Mouse (Mus musculus): ENCODE measurements around the gene Zswim4.

Gene Zswim4

DNA sequence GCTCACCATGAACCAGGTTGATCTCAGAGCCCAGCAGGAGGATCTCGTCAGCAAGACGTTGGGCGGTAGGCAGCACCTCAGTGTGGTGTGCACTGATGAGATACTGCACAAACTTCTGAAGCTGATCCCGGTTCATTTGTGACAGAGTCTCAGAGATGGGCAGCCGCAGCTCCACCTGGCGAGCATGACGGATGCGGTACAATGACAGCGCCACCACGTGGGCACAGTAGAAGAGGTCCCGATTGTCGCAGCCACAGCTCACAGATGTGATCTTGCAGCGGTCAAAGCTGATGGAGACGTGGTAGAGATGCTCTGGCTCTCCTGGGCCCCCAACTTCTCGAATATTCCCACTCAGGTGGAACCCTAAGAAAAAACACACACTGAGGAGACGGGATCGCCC lies 6.1 kb downstream of the Zswim4 start:
- DNase-seq (ENCODE audit: extremely low read depth, insufficient read length, low spot score) = no peak

DNA sequence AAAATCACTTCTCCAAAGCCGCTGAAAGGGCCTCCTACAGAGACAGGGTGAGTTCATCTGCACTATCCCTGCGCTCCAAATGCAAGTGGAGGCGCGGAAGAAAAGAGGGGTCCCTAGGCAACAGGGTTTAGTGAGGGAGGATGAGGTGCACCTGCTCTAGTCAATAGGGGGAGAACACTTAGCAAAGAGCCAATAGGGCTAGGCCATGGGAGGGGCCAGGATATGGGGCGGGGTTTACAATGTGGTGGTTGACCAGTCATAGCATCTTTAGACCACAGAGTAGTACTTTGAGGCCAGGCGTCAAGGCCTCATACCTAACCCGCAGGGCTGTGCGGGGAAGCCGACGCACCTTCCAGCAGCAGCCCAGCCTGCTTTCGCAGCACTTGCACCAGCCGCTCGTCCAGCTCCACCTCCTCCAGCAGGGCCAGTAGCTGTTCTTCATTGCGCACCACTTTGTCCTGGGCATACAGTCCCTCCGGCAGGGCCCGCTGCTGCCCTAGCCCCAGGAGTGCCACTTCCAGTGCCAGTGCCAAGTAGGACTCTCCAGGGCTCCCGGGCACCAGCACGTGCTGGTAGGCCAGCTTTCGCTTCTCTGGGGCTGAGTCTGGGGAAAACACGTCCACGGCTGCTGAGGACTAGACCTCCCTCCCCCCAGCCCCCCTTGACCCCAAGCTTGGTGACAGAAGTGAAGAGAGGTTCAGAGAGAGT lies 13.4 kb downstream of the Zswim4 start:
- DNase-seq (ENCODE audit: extremely low read depth, insufficient read length, low spot score) = no peak

DNA sequence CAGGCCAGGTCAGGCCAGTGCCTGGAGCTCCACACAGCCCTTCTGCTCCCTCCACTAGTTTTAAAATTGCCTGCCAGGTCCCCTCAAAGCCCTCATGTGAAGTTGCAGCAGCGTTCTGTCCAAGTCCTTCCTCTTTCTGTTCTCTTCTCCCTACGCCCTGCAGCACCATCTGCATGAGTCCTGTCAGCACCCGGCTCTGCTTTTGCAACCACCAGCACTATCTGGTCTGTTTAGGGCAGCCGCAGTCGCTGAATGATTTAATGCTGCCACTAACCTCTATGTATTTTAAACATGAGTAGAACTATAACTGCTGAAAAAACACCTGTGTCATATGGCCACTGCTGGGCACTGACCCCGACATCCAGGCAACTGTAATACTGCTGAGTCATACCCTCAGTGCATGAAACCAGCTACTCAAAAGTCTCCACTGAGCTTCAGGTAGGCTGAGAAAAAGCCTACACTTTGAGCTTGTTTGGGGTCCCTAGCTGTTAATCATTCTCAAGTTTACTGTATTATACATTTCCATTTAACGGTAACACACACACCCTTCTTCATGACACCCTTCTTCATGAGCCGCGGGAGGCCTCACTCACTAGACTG lies 14.2 kb downstream of the Zswim4 start:
- no peak for DNase-seq (ENCODE audit: extremely low read depth, insufficient read length, low spot score)

- no peak for DNase-seq (ENCODE audit: extremely low read depth, insufficient read length, low spot score)
Measured at GRCm38 (mm10) chr8:84220105-84220504, 16.8 kb downstream of the Zswim4 start.

- no peak for DNase-seq (ENCODE audit: extremely low read depth, insufficient read length, low spot score)
Measured at GRCm38 (mm10) chr8:84218143-84218542, 18.7 kb downstream of the Zswim4 start.

- DNase-seq (ENCODE audit: extremely low read depth, insufficient read length, low spot score) = no peak
Measured at GRCm38 (mm10) chr8:84217206-84217605, 19.6 kb downstream of the Zswim4 start.

DNA sequence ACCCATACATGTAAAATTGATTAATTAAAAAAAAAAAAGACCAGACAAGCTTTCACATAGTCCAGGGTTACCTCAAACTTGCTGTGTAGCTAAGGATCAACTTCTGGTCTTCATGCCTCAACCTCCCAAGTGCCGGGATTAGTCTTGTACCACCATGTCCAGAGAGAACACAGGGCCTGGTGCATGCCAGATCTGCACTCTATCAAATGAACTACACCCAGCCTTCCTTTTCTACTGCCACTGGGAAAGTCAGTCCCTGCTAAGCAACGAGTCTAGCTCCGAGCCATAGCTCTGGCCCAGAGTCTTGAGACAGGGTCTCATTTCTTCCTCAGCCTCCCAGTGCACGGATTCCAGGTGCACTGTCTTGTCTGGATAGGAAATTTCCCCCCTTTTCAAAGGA lies 23.6 kb downstream of the Zswim4 start:
- no peak for DNase-seq (ENCODE audit: extremely low read depth, insufficient read length, low spot score)

GRCm38 (mm10) chr8:84211881-84212563 lies 24.8 kb downstream of the Zswim4 start:
- no peak for DNase-seq (ENCODE audit: extremely low read depth, insufficient read length, low spot score)

- peak; percentile 47 for DNase-seq (ENCODE audit: extremely low read depth, insufficient read length, low spot score)
Measured at GRCm38 (mm10) chr8:84211202-84211601, 25.7 kb downstream of the Zswim4 start.

GRCm38 (mm10) chr8:84210167-84210791 lies 26.6 kb downstream of the Zswim4 start:
- DNase-seq (ENCODE audit: extremely low read depth, insufficient read length, low spot score) = peak; percentile 68

GRCm38 (mm10) chr8:84208381-84209380 lies 28.2 kb downstream of the Zswim4 start:
- no peak for DNase-seq (ENCODE audit: extremely low read depth, insufficient read length, low spot score)

GRCm38 (mm10) chr8:84207811-84208210 lies 29.0 kb downstream of the Zswim4 start:
- DNase-seq (ENCODE audit: extremely low read depth, insufficient read length, low spot score) = no peak

DNA sequence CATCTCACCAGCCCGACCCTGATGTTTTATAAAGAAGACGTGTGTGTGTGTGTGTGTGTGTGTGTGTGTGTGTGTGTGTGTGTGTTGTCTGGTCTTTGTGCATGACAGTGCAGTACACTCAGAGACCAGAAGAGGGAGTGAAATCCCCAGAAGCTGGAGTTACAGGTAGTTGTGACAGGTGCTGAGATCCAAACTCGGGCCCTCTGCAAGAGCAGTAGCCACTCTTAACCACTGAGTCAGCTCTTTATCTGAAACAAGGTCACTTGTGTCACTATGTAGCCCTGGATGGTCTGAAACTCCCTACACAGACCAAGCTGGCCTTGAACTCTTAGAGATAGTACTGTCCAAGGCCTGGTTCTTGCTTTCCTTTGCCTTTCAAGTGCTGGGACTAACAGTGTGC lies 30.2 kb downstream of the Zswim4 start:
- no peak for DNase-seq (ENCODE audit: extremely low read depth, insufficient read length, low spot score)

GRCm38 (mm10) chr8:84205073-84205472 lies 31.8 kb downstream of the Zswim4 start:
- no peak for DNase-seq (ENCODE audit: extremely low read depth, insufficient read length, low spot score)

- peak; percentile 58 for DNase-seq (ENCODE audit: extremely low read depth, insufficient read length, low spot score)
Measured at GRCm38 (mm10) chr8:84203975-84204772, 32.7 kb downstream of the Zswim4 start.

GRCm38 (mm10) chr8:84202938-84203917 lies 33.6 kb downstream of the Zswim4 start:
- peak; percentile 93 for DNase-seq (ENCODE audit: extremely low read depth, insufficient read length, low spot score)

DNA sequence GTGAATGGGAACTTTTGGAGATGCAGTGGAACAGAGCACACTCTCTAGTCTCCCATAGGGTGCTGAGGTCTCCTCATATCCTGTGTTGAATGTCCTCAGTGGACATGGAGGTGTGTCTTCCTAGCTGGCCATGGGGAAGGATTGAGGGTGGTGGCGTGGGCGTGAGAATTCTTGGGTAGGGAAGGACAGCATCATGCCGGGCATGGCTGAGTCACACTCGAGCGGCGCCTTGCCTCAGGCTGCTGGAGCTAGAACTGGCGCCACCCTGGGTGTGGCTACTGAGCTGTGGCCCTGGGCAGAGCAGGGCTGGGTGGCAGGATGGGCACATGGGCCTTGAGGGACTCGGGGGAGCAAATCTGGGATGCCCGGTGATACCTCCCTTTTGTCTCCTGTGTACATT lies 34.4 kb downstream of the Zswim4 start:
- DNase-seq (ENCODE audit: extremely low read depth, insufficient read length, low spot score) = peak; percentile 92

DNA sequence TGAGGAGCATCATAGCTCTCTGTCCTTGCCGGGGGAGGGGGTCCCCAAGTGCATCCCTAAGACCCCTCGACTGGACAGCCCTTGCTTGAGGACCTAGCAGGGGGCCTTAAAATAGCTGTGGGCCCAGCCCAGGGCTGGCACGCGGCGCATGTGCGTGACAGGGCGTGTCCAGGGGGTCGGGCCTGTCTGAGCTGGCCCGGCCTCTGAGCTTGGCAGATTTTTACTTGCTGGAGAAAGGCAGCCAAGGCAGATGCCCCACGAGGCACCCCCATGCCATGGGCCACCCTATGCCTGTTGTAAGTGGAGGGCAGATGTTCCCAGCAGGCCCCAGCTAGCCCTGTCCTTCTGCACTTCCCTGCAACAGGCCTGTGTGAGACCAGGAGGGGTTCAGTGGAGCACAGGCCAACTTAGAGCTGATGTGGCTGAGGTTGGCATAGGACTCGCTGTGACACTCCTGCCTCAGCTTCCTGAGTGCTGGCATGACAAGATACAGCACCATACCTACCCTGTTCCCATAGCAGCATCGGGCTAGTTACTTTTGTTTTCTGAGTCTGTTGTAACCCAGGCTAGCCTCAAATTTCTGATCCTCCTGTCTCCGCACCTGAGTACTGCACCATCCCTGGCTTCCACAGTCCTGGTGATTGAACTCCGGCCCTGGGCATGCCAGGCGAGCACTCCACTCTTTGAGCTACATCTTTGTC lies 35.2 kb downstream of the Zswim4 start:
- peak; percentile 92 for DNase-seq (ENCODE audit: extremely low read depth, insufficient read length, low spot score)
